Mouse (Mus musculus) heart, postnatal 4 days (tissue): Measurements from ENCODE around the gene Atp11a. TPM values are rescaled to one million over a fixed set of nuclear protein-coding genes. Genes with fewer than 3 reads are reported as not detected.

Source experiments
- DNase-seq: peaks from one replicate; pipeline ENCODE4 v3.0.0; 2021
- total RNA-seq, 2 experiments: library from RNA; stranded (reverse); gene quantifications; 2 replicates each; pipeline ENCODE4 v1.2.3; 2021

Gene Atp11a
- total RNA-seq, 2 experiments from 2014 or later: 85.5 to 97.3 TPM

DNA sequence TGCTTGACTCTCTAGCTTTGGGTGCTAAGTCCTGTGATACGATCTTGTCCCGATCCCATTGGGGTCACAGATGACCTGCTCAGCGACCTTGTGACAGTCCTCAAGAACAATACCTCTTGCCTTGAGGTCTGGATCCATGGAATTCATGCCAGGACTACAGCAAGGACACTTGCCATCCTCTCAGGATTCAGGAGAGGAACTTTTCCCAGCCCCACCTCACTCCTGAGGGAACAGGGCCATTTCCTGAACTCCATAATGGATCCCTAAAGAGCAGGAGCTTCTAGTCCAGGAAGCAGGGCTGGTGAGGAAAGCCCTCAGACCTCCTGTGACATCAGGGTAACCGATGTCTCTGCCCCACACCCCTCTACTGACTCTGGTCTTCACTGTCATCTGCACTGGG is 150.9 kb downstream of the Atp11a start:
- peak; percentile 18 for DNase-seq

DNA sequence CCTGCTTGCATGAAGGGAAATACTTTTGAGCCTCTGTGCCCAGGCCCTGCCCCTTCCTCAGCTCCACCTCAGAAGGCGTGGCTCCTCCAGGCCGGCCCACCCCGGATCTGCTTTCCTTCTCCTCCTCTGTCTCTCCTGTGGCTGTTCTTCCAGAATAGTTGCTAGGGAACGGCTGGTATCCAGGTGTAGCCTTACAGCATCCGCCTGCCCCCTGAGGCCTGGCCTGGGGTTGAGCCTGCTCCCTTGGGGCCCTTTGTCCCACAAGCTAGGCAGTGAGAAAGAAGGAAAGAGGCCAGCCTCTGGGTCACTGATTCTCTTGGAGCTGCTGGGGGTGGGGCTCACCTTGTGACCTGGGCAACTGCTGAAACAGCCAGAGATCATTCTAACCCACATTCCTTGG is 155.2 kb downstream of the Atp11a start:
- no peak for DNase-seq

DNA sequence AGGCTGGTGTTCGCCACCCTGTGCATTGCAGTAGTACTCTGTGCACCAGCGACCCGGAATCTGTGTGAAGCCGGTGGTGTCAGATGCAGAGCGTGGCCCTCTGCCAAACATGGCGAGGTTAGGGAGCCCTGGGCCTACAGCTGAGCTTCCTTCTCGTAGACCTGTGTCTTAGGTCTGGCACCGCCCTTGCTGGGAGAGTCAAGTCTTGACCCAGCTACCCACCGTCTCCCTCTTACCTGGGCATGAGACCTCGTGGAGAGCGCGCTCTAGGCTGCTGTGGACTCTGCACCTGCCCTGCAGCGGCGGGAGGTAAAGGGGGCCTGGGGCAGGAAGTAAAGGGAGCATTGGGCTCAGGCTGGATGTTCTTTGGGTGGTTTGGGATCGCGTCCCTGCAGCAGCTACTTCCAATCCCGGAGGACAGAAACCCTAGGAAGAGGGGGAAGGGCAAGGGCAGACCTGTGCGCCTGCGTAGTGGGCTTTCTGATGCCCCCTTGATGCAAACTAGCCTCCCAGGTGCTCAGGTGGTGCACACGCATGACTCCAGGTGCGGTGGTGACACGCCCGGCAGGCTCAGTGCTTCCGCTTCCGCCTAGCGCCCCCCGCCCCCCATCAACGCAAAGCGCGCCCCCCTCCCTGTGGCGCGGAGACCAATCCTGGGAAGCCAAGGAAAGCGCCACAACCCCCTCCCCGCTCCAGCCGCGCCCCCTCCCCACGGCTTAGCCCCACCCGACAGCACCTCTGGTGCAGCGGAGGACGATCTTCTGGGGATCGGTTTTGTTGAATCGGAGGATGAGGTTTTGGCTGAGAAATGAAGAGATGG is 158.6 kb downstream of the Atp11a start:
- DNase-seq: no peak

DNA sequence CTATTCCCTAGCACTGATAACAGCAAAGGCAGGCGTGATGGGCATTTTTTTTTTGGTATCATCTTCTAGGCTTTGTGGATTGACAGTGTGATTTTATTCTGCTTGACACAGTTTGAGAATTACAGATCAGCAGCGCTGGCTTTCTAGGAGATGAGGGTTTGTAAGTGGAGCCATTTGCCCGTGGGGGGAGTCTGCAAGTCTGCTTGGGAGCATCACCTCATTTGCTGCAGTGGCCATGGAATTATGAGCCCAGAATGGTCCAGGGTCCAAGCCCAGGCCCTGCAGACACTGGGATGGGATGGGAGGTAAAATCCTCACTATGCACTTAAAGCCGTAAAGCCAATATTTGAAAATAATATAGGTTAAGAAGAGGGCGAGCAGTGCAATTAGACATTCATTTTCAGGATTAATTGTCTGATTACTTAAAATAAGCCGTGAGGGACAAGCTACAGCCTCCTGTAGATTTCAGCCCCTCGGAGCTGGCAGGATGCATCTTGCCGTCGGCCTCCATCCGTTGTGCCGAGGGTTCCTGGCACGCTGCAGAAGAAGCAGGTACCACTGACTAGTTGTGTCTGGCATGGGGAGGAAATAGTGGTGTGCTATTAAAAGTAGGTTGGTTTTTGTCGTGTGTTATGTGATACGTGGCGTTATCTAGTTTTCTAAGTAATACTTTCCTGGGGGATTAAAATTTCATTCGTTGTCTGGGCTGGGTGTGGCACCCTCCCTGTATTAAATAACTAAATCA is 159.5 kb downstream of the Atp11a start:
- no peak for DNase-seq

DNA sequence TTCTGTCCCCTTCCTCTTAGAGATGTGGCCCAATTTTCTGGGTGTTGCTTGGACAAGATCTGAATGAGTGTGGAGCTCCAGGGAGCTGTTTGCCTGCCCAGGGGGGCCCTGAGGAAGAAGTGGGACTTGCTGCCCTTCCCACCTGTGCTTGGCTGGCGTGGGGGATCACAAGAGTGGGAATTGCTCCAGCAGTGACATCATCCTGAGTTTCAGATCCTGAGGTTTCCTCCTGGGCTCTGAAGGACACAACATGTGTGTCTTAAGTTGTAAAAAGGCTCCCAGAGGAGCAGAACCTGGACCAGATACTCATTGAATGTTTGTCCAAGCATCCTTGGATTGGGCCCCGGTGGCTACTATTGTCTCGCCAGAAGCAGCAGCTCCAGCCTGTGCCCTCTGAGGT is 160.2 kb downstream of the Atp11a start:
- DNase-seq: no peak

DNA sequence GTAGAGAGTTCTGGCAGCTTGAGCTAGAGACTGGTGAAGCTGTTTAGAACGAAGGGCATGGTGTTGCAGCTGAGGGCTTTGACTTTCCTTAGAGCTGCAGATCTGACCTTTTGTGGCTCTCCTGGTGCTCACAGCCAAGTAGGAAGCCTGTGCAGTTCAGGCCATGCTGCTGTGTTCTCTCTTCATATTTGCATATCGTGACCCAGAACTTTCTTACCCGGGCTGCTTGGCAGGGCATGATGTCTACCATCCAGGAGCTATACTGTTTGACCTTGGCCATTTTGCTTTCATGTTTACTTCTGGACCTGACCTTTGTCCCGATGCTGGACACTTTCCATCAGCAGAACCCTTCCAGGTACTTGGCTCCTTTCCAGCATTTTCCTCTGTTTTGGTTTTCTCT is 161.0 kb downstream of the Atp11a start:
- no peak for DNase-seq

Other genes starting within 250 kb of the Atp11a start
- gene Spaca7, start 184.0 kb upstream of the Atp11a start, total RNA-seq: not detected
- gene Tubgcp3, start 84.8 kb upstream of the Atp11a start, total RNA-seq: 10 to 100 TPM; 28.5 to 29.1 TPM
- 10 to 100 TPM; 28.8 to 33.0 TPM for gene Mcf2l, start 116.8 kb downstream of the Atp11a start, total RNA-seq